Mouse (Mus musculus) right cerebral cortex, postnatal 14 days (tissue): ENCODE measurements around the gene Nudt2.
"Not testable (repeated sequence)": the region's sequence is repeated elsewhere in the genome, so short reads cannot be mapped to it uniquely, and the experiment has no call there.

Source experiments
- DNase-seq: peaks from one replicate; pipeline ENCODE4 v3.0.0; 2022

The Nudt2 gene

GRCm38 (mm10) chr4:41464345-41465286 lies at the start of gene Nudt2, which contains the start of gene Kif24:
Gene Nudt2, plus strand, starts transcription at chr4:41465151.
Gene Kif24, minus strand, starts transcription at chr4:41464887.
- peak; percentile 95 for DNase-seq

GRCm38 (mm10) chr4:41416966-41417365 lies 48.0 kb upstream of the Nudt2 start:
- DNase-seq = no peak

- no peak for DNase-seq
These were observed 26.0 kb upstream of the Nudt2 start for GRCm38 (mm10) chr4:41438931-41439330.

GRCm38 (mm10) chr4:41442790-41443302 lies 22.1 kb upstream of the Nudt2 start:
- DNase-seq = no peak

GRCm38 (mm10) chr4:41447595-41447994 lies 17.4 kb upstream of the Nudt2 start:
- no peak for DNase-seq

- no peak for DNase-seq
These were observed 4.3 kb upstream of the Nudt2 start for GRCm38 (mm10) chr4:41460690-41461089.

GRCm38 (mm10) chr4:41463051-41463738 lies 1.8 kb upstream of the Nudt2 start:
- not testable (repeated sequence) for DNase-seq

- DNase-seq = no peak
These were observed 325 bp downstream of the Nudt2 start for GRCm38 (mm10) chr4:41465287-41465665.

GRCm38 (mm10) chr4:41468396-41469080 lies 3.6 kb downstream of the Nudt2 start:
- peak; percentile 60 for DNase-seq

GRCm38 (mm10) chr4:41469199-41469598 lies 4.2 kb downstream of the Nudt2 start:
- no peak for DNase-seq

- DNase-seq = no peak
These were observed 5.2 kb downstream of the Nudt2 start for GRCm38 (mm10) chr4:41470051-41470683.

GRCm38 (mm10) chr4:41470684-41471383 lies 5.9 kb downstream of the Nudt2 start:
- no peak for DNase-seq

- DNase-seq = no peak
These were observed 6.4 kb downstream of the Nudt2 start for GRCm38 (mm10) chr4:41471384-41471689.

- DNase-seq = no peak
These were observed 12.8 kb downstream of the Nudt2 start for GRCm38 (mm10) chr4:41477648-41478160.

- no peak for DNase-seq
These were observed 14.0 kb downstream of the Nudt2 start for GRCm38 (mm10) chr4:41478751-41479455.

- no peak for DNase-seq
These were observed 14.5 kb downstream of the Nudt2 start for GRCm38 (mm10) chr4:41479456-41479804.

- no peak for DNase-seq
These were observed 15.3 kb downstream of the Nudt2 start for GRCm38 (mm10) chr4:41480254-41480653.

- DNase-seq = no peak
These were observed 16.7 kb downstream of the Nudt2 start for GRCm38 (mm10) chr4:41481601-41482017.

- DNase-seq = no peak
These were observed 28.0 kb downstream of the Nudt2 start for GRCm38 (mm10) chr4:41492951-41493350.

- DNase-seq = no peak
These were observed 28.6 kb downstream of the Nudt2 start for GRCm38 (mm10) chr4:41493464-41494116.

- no peak for DNase-seq
These were observed 29.4 kb downstream of the Nudt2 start for GRCm38 (mm10) chr4:41494378-41494777.
